Mouse (Mus musculus) heart, postnatal 14 days (tissue): ENCODE measurements at regions not wholly inside any gene's neighbourhood (a gene's known extent, or its start where the extent isn't known, plus 50 kb on each side); places are given as distances from the start of the nearest gene placed in this dataset.
A peak's percentile ranks its signal among the peaks of the same experiment; 100 is the strongest.

Source experiments
- DNase-seq, 2 experiments: peaks; one replicate each; pipeline ENCODE4 v3.0.0; 2021 to 2022
- intact Hi-C: fragments of 180-260 bp; cut with DNase I; formaldehyde crosslinking; loops from one replicate; pipeline ENCODE4 v1.15.1; 2025

- intact Hi-C loops = no loop called here
- peak; percentile 95 to 98 for DNase-seq
These were observed 174.9 kb upstream of the Jmjd1c start for GRCm38 (mm10) chr10:66920761-66921684.

DNA sequence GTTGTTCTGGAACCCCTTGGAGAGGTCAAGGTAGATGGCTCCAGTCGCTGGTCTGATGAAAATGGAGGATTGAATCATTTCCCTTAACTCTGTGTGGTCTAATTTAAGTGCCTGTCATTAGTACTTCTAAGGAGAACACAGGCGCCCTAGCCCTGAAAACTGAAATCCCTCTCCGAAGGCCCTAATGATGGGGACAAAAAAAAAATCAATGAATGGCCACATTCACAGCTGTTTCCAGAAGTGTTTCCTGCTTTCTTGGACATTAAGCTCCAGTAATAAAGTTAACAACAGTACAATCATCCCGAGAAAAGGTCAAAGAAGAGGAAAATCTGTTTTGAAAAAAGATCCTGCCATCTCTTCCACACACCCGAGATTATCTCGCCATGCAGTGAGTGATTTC, 174.1 kb upstream of the Jmjd1c start:
- intact Hi-C loops = no loop called here

DNA sequence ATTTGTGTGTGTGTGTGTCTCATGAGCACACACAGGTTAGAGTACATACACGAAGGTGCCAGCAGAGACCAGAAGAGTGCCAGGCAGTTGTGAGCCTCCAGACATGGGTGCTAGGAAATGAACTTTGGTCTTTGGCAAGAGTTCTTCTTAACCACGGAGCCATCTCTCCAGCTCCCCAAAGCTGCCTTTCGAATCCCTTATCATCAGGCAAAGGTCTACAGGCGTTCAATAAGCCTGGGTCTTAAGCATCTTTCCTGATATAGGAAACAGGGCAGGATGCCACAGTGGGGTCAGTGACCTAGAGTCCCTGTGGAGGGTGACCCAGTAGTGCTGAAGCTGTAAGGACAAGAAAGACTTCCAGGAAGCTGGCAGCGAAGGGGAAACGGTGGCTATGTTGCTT, 173.6 kb upstream of the Jmjd1c start:
- DNase-seq = no peak
- intact Hi-C loops = no loop called here

More for the DNA sequence above, 174.1 kb upstream of the Jmjd1c start:
- DNase-seq = no peak

GRCm38 (mm10) chr10:66923947-66924346, 172.0 kb upstream of the Jmjd1c start:
- DNase-seq = no peak
- intact Hi-C loops = no loop called here

DNA sequence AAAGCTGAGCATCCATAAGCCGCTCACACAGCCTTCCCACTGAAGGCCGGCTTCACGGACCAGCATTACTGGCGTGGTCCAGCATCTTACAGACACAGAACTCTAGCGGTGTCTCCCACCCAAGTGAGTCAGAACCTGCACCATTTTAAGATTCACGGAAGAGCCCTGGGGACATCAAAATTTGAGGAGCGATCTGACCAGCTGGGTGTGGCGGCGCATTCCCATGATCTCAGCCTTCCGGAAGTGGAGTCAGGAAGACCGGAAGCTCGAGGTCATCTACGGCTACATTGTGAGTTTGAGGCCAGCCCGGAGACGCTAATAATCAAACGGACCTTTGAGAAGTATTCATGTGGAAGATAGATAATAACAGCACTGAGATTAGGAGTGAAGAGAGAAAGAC, 171.5 kb upstream of the Jmjd1c start:
- intact Hi-C loops = no loop called here
- DNase-seq = no peak

GRCm38 (mm10) chr10:66925553-66926127, 170.3 kb upstream of the Jmjd1c start:
- intact Hi-C loops = no loop called here
- DNase-seq = no peak

GRCm38 (mm10) chr10:66927651-66928050, 168.3 kb upstream of the Jmjd1c start:
- intact Hi-C loops = no loop called here
- DNase-seq = no peak

GRCm38 (mm10) chr10:66928211-66928990, 167.5 kb upstream of the Jmjd1c start:
- peak in 1 of 2 experiments; percentile 22 for DNase-seq
- intact Hi-C loops = no loop called here

- intact Hi-C loops = no loop called here
- no peak for DNase-seq
These were observed 165.4 kb upstream of the Jmjd1c start for GRCm38 (mm10) chr10:66930563-66930962.

- DNase-seq = peak; percentile 77 to 82
- intact Hi-C loops = no loop called here
These were observed 164.4 kb upstream of the Jmjd1c start for GRCm38 (mm10) chr10:66931505-66931904.

DNA sequence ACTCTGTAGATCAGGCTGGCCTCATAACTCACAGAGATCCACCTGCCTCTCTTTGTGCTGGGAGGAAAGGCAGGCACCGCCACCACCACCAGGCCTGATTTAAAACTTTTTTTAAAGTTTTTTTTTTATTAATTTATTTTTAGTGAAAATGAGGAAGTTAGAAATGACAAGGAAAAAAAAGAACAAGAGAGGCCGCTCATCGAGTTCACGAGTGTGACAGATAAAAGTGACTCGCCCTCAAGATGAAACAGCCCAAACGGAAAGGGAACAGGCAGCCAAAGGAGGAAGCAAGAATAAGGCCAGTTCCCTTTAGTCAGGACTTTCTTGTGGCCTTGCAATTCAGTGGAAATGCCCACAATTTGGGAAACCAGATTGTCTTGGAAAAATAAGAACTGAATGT, 163.4 kb upstream of the Jmjd1c start:
- intact Hi-C loops = no loop called here
- DNase-seq = no peak

DNA sequence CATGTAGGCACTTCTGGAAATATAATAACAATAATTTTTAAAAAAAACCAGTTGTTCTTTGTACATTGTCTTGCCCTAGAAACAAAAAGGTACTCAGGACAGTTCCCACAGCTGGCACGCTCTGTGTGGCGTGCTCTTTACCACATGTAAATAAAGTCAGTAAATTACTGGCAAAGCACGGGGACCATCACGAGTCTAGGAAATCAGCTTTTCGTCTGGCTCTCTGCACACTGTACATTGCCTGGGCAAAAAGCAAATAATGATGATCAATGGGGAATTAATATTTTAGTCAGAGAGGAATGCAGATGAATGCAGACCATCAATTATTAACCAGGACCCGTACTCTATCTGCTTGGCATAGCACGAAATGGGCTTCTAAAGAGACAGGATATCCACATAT, 162.2 kb upstream of the Jmjd1c start:
- intact Hi-C loops = no loop called here
- DNase-seq = no peak

GRCm38 (mm10) chr10:66935731-66936130, 160.2 kb upstream of the Jmjd1c start:
- DNase-seq = no peak
- intact Hi-C loops = no loop called here

DNA sequence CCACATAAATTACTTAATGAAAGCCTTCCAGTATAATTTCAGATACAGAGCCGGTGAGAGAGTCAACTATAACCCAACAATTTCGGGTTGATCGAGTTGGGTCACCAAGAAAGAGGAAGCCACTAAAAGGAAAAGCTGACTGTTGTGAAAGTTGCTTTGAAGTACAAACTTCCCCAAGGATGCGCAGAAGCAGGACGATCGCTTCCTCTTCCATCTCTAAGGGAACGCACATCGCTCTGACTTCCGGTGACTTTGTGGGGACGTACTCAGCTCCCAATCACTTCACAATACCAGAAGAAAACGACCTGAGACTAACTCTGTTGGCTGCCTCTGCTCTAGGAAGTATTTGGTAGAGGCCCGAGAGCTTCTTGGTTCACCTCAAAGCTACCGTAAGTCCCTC, 158.8 kb upstream of the Jmjd1c start:
- intact Hi-C loops = no loop called here
- no peak for DNase-seq

GRCm38 (mm10) chr10:66940368-66940767, 155.6 kb upstream of the Jmjd1c start:
- intact Hi-C loops = no loop called here
- no peak for DNase-seq

DNA sequence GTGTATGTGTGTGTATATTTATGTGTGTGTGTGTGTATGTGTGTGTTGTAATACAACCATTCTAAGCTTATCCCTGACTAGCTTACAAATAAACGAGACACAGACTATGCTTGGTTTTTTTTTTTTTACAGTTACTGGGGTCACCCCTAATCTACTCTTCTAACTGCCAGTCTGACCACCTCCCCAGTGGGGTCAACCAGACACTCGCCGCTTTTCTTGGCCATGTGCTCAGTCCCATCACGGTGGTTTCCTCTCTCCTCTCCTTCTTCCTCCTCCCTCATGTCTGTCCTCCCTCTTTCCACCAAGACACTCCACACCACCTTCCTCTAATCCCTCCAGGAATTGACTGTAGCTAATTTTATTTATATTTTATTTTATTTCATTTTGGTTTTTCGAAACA, 155.0 kb upstream of the Jmjd1c start:
- no peak for DNase-seq
- intact Hi-C loops = no loop called here

- intact Hi-C loops = no loop called here
- peak; percentile 52 to 71 for DNase-seq
These were observed 154.0 kb upstream of the Jmjd1c start for GRCm38 (mm10) chr10:66941974-66942373.

GRCm38 (mm10) chr10:66943875-66944274, 152.1 kb upstream of the Jmjd1c start:
- peak; percentile 37 to 60 for DNase-seq
- intact Hi-C loops = no loop called here

DNA sequence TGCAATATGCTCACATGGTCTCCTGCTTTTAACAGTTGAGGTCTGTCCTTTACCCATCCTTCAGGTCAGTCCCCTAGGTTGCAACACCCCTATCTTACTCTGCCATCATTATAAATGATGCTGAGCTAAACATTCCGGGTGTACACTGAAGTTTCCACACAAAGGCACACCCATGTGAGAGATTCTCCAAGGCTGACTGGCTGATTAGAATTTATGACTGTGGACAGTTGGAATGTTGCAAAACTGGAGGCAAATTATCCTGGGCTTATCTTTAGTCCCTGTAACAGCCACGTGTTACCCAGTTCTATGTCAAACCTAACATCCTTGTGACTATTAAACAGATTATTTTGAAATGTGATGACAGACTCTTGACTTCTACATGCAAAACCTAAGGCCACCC, 149.8 kb upstream of the Jmjd1c start:
- intact Hi-C loops = no loop called here
- no peak for DNase-seq

GRCm38 (mm10) chr10:66948329-66948728, 147.6 kb upstream of the Jmjd1c start:
- intact Hi-C loops = no loop called here
- DNase-seq = no peak

DNA sequence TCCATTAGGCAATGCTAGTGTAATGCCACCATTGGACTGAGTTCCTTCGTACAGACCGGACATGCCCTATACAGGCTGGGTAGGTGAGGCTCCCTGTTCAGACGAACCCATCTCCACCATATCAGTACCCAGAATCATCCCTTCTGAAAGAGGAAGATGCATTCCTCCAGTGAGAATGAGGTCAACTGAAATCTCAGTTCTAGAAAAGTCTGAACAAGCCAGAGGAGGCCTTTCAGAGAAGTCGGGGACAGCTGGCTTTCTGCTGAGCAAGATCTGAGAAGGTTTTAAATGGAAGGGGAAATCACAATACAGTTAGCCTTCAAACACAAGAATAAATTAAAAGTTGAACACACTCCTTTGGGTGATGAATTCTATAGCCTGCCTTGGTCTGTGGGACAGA, 145.5 kb upstream of the Jmjd1c start:
- intact Hi-C loops = no loop called here
- DNase-seq = no peak
